Comparison of ENCODE assay signal across 17 mouse cellular contexts in genomic region chr10:68759789-68760188, GRCm38 (mm10). TPM values are rescaled to one million over a fixed set of nuclear protein-coding genes. Genes with fewer than 3 reads are reported as not detected.
DNase-seq lines count a peak whose midpoint lies in the region; ATAC-seq and TF ChIP-seq lines count a peak whose summit lies in the region.
"Had no signal": no experiment of that assay in that cellular context is flagged by ENCODE, and none has a peak within 500 bp of the region (broad histone marks: within the 10 kb centered on the region; RNA-seq: fewer than 3 reads in every experiment).

No protein-coding gene starts in this region.

- no peaks in the 10 kb centered on the region for H3K36me3 ChIP-seq in forebrain, embryonic 10.5 days (replicated peaks)
- no peaks in the 10 kb centered on the region for H3K36me3 ChIP-seq in forebrain, postnatal 0 days (ENCODE audit: insufficient read depth)
- H3K36me3 ChIP-seq in limb, embryonic 11.5 days (ENCODE audit: control insufficient read depth, insufficient read depth, low read length), result no peaks in the 10 kb centered on the region
- H3K36me3 ChIP-seq in heart, embryonic 10.5 days, result no peaks in the 10 kb centered on the region
- H3K36me3 ChIP-seq: heart, embryonic 15.5 days; intestine, embryonic 15.5 days; midbrain, embryonic 13.5 days had no signal

- ATAC-seq in forebrain, postnatal 0 days, result no peak
- no peak for ATAC-seq in limb, embryonic 11.5 days (ENCODE audit: insufficient number of reproducible peaks, low FRiP score, low TSS enrichment, low read depth)
- ATAC-seq: intestine, embryonic 15.5 days; lung, postnatal 0 days; midbrain, embryonic 13.5 days had no signal

- TF ChIP-seq CTCF in forebrain, postnatal 0 days (IDR thresholded peaks at IDR 0.05; ENCODE audit: low read depth), result no peak

- no peak overlapping the region for H3K4me2 ChIP-seq in forebrain, postnatal 0 days (ENCODE audit: low read depth)
- H3K4me2 ChIP-seq in limb, embryonic 11.5 days (ENCODE audit: low read depth, severe bottlenecking), result no peak overlapping the region
- H3K4me2 ChIP-seq: heart, embryonic 15.5 days; intestine, embryonic 15.5 days; midbrain, embryonic 13.5 days had no signal

- H3K4me1 ChIP-seq in forebrain, embryonic 10.5 days, result peaks cover 13% of the 10 kb centered on the region
- no peaks in the 10 kb centered on the region for H3K4me1 ChIP-seq in forebrain, postnatal 0 days (ENCODE audit: insufficient read depth)
- no peaks in the 10 kb centered on the region for H3K4me1 ChIP-seq in limb, embryonic 11.5 days (ENCODE audit: control insufficient read depth, insufficient read depth, low read length)
- H3K4me1 ChIP-seq in heart, embryonic 10.5 days, result no peaks in the 10 kb centered on the region
- H3K4me1 ChIP-seq: heart, embryonic 15.5 days; intestine, embryonic 15.5 days; midbrain, embryonic 13.5 days had no signal

- H3K9ac ChIP-seq in forebrain, postnatal 0 days, result no peak overlapping the region
- H3K9ac ChIP-seq in limb, embryonic 11.5 days (ENCODE audit: low read length), result no peak overlapping the region
- H3K9ac ChIP-seq: heart, embryonic 15.5 days; intestine, embryonic 15.5 days; midbrain, embryonic 13.5 days had no signal

- whole genome bisulfite sequencing in forebrain, embryonic 10.5 days, result 36% methylated on average over 7 of the region's 7 CpGs
- WGBS in forebrain, postnatal 0 days, result 32% methylated on average over 7 of the region's 7 CpGs
- 46% methylated on average over 7 of the region's 7 CpGs for WGBS in limb, embryonic 11.5 days
- 76% methylated on average over 7 of the region's 7 CpGs for WGBS in heart, embryonic 10.5 days

- H3K4me3 ChIP-seq in forebrain, embryonic 10.5 days, result no peak overlapping the region
- H3K4me3 ChIP-seq in forebrain, postnatal 0 days (ENCODE audit: low read depth, low read length), result no peak overlapping the region
- H3K4me3 ChIP-seq in limb, embryonic 11.5 days (ENCODE audit: low read depth, low read length), result no peak overlapping the region
- H3K4me3 ChIP-seq in heart, embryonic 10.5 days, result no peak overlapping the region
- H3K4me3 ChIP-seq: heart, adult 2 months; heart, embryonic 15.5 days; intestine, embryonic 15.5 days; midbrain, embryonic 13.5 days had no signal

- H3K27me3 ChIP-seq in forebrain, embryonic 10.5 days (ENCODE audit: poor library complexity, severe bottlenecking), result no peaks in the 10 kb centered on the region
- H3K27me3 ChIP-seq in forebrain, postnatal 0 days (ENCODE audit: insufficient read depth, low read length), result no peaks in the 10 kb centered on the region
- no peaks in the 10 kb centered on the region for H3K27me3 ChIP-seq in limb, embryonic 11.5 days (ENCODE audit: control insufficient read depth, insufficient read depth, low read length)
- no peaks in the 10 kb centered on the region for H3K27me3 ChIP-seq in heart, embryonic 10.5 days (ENCODE audit: insufficient read depth, poor library complexity, severe bottlenecking)
- H3K27me3 ChIP-seq: heart, embryonic 15.5 days; intestine, embryonic 15.5 days; midbrain, embryonic 13.5 days had no signal

- DNase-seq in forebrain, embryonic 10.5 days (ENCODE audit: extremely low spot score, low spot score), result peak; percentile 54
- no peak for DNase-seq in forebrain, postnatal 0 days
- peak; percentile 6 for DNase-seq in retina, postnatal 1 day
- DNase-seq in retina, embryonic 14.5 days (ENCODE audit: low spot score), result no peak
- peak; percentile 37 for DNase-seq in limb, embryonic 11.5 days (ENCODE audit: low spot score)
- no peak for DNase-seq in heart, embryonic 10.5 days (ENCODE audit: low spot score)
- no peak for DNase-seq in right cerebral cortex, postnatal 10 days (ENCODE audit: low spot score in 2 of 2)
- no peak for DNase-seq in thymus, postnatal 36 days
- DNase-seq: cerebellum, adult 8-10 months; gastrocnemius, postnatal 25 days; layer of hippocampus, adult 9-11 months had no signal

- H3K27ac ChIP-seq in forebrain, embryonic 10.5 days, result peak overlapping the region; percentile 25; the same call in 1 of the 2 replicates
- no peak overlapping the region for H3K27ac ChIP-seq in forebrain, postnatal 0 days (ENCODE audit: low read depth, low read length)
- H3K27ac ChIP-seq in limb, embryonic 11.5 days (replicated peaks; ENCODE audit: low read depth, low read length), result no peak overlapping the region
- no peak overlapping the region for H3K27ac ChIP-seq in heart, embryonic 10.5 days
- H3K27ac ChIP-seq: heart, adult 2 months; heart, embryonic 15.5 days; intestine, embryonic 15.5 days; midbrain, embryonic 13.5 days had no signal

- H3K9me3 ChIP-seq in forebrain, embryonic 10.5 days, result no peaks in the 10 kb centered on the region
- no peaks in the 10 kb centered on the region for H3K9me3 ChIP-seq in forebrain, postnatal 0 days (ENCODE audit: low read length)
- H3K9me3 ChIP-seq in limb, embryonic 11.5 days (ENCODE audit: control insufficient read depth, low read length), result no peaks in the 10 kb centered on the region
- no peaks in the 10 kb centered on the region for H3K9me3 ChIP-seq in heart, embryonic 10.5 days
- H3K9me3 ChIP-seq: heart, embryonic 15.5 days; intestine, embryonic 15.5 days; midbrain, embryonic 13.5 days had no signal

RNA-seq across cellular contexts. Expression of gene Tmem26, which starts 36.3 kb away (rescaled TPM):
- polyA plus RNA-seq in forebrain, embryonic 10.5 days (2016; fragmentation: Nextera tagmentation; extraction: Ambion mirVana), result 3.2 and 3.5 TPM in 2 replicates
- 4.5 and 6.1 TPM in 2 replicates for total RNA-seq in forebrain, postnatal 0 days (2014; rRNA removed)
- 3.0 and 3.8 TPM in 2 replicates for polyA plus RNA-seq in forebrain, postnatal 0 days (2015; fragmentation: Nextera tagmentation; extraction: Ambion mirVana)
- polyA plus RNA-seq in limb, embryonic 11.5 days (2014; fragmentation: Nextera tagmentation; extraction: Ambion mirVana), result 26.9 and 28.0 TPM in 2 replicates
- polyA plus RNA-seq in heart, embryonic 10.5 days (2016; fragmentation: Nextera tagmentation; extraction: Ambion mirVana), result 1.8 and 4.0 TPM in 2 replicates
- total RNA-seq: hematopoietic stem cell, adult 5-6 weeks had no signal

Comparison
In these comparisons a context has a peak if more than half of its experiments do, and no peak if none do; other contexts are left out.
1. DNase-seq: peak in forebrain, embryonic 10.5 days (single experiment), retina, postnatal 1 day (single experiment) and limb, embryonic 11.5 days (single experiment); none in forebrain, postnatal 0 days (single experiment), retina, embryonic 14.5 days (single experiment), heart, embryonic 10.5 days (single experiment), right cerebral cortex, postnatal 10 days (0 of 2) and thymus, postnatal 36 days (0 of 2).